Mouse (Mus musculus) heart, adult 2 months (tissue): ENCODE results near the gene Ikzf2. TPM values are rescaled to one million over a fixed set of nuclear protein-coding genes. Genes with fewer than 3 reads are reported as not detected.

Experiments used
- DNase-seq, 2 experiments: peaks; one replicate each; pipeline ENCODE4 v3.0.0; 2021
- H3K27ac ChIP-seq: fragments of 200-600 bp; 2 replicates; pipeline ENCODE4 v1.8.1; 2022
- H3K27me3 ChIP-seq: fragments of 200-500 bp; 2 replicates; pipeline ENCODE4 v1.6.1; 2012; ENCODE audit warnings: mild to moderate bottlenecking, low read length, inconsistent platforms, mixed read lengths; ENCODE audit not compliant: control insufficient read depth, insufficient read depth
- H3K36me3 ChIP-seq: fragments of 200-500 bp; 2 replicates; pipeline ENCODE4 v1.6.1; 2012; ENCODE audit warnings: low read length, inconsistent platforms; ENCODE audit not compliant: control insufficient read depth, insufficient read depth
- H3K4me1 ChIP-seq: fragments of 200-500 bp; 2 replicates; pipeline ENCODE4 v1.6.1; 2011; ENCODE audit warnings: low read length; ENCODE audit not compliant: control insufficient read depth, insufficient read depth
- H3K4me3 ChIP-seq: fragments of 200-600 bp; 2 replicates; pipeline ENCODE4 v1.8.1; 2022
- H3K79me2 ChIP-seq: fragments of 200-500 bp; replicated peaks from 2 replicates; pipeline ENCODE4 v1.6.1; 2012; ENCODE audit warnings: mild to moderate bottlenecking, inconsistent platforms, low read length, moderate library complexity, mixed read lengths; ENCODE audit not compliant: control insufficient read depth, insufficient read depth
- H3K9ac ChIP-seq: fragments of 200-500 bp; 2 replicates; pipeline ENCODE4 v1.6.1; 2012; ENCODE audit warnings: low read depth, mild to moderate bottlenecking, control low read depth, inconsistent platforms, low read length, mixed read lengths
- CTCF ChIP-seq: fragments of 200-600 bp; IDR thresholded peaks from 2 replicates; pipeline ENCODE4 v1.8.1; 2022; ENCODE audit warnings: antibody characterized with exemption, mild to moderate bottlenecking, moderate library complexity
- EP300 ChIP-seq: fragments of 200-500 bp; IDR thresholded peaks from 2 replicates; pipeline ENCODE4 v1.6.1; 2011; ENCODE audit warnings: low read depth, low read length, control low read depth; ENCODE audit not compliant: insufficient read depth
- POLR2A ChIP-seq: fragments of 200-500 bp; IDR thresholded peaks from 2 replicates; pipeline ENCODE4 v1.6.1; 2011; ENCODE audit warnings: mild to moderate bottlenecking, low read depth, low read length, control low read depth; ENCODE audit not compliant: insufficient read depth
- WGBS: fragments of 180-500 bp; shearing (Covaris S2); methylation state at CpG from one replicate; pipeline ENCODE4 v1.1.7; 2018; 5-methylcytosine and 5-hydroxymethylcytosine counted together
- intact Hi-C: fragments of 180-260 bp; cut with DNase I; formaldehyde crosslinking; loops from one replicate; pipeline ENCODE4 v1.15.1; 2025
- polyA plus RNA-seq: library from polyadenylated mRNA; depleted of rRNA; stranded (reverse); fragments of >200 nt; gene quantifications from 2 replicates; pipeline ENCODE4 v1.2.3, GENCODE M21; 2012
- total RNA-seq, 2 experiments: library from RNA; stranded (reverse); gene quantifications; 2 replicates each; pipeline ENCODE4 v1.2.3; 2021

Gene Ikzf2
- total and polyA plus RNA-seq, 3 experiments, result 1.8 to 7.9 (median 6.1) TPM

- no peaks in the 10 kb centered on the region for H3K27me3 ChIP-seq
- no peaks in the 10 kb centered on the region for H3K4me1 ChIP-seq
- H3K4me3 ChIP-seq, result no peak overlapping the region
- H3K9ac ChIP-seq, result no peak overlapping the region
- intact Hi-C loops, result no loop called here
- 90% methylated on average over 3 of the region's 3 CpGs for WGBS
- DNase-seq, result no peak
- H3K27ac ChIP-seq, result no peak overlapping the region
- no peak for TF ChIP-seq EP300
- no peak for TF ChIP-seq CTCF
- no peak for TF ChIP-seq POLR2A
- H3K36me3 ChIP-seq, result no peaks in the 10 kb centered on the region
- H3K79me2 ChIP-seq, result no peaks in the 10 kb centered on the region
Observed at GRCm38 (mm10) chr1:69657455-69657854, 29.6 kb downstream of the Ikzf2 start.

DNA sequence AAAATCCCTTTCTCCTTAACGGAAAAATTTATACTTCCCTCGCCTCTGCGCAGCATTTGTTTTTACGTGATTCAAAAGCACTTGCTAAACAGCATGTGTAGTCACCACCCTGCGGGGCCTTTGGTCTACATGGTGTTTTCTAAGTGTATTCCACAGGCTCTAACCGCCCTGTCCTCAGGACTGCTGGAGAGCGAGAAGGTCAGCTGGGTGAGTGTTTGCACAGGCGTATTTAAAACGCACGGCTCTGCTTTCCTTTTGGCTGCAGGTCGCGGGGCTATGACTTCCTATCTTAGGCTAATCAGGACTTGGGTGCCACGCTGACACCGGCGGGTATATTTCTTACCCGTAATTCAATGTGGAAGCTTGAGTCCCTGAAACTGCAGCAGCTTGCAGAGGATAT is 30.1 kb downstream of the Ikzf2 start:
- Histone ChIP-seq H3K36me3 (no peaks in the 10 kb centered on the region), H3K27me3 (no peaks in the 10 kb centered on the region), H3K4me3 (no peak overlapping the region), H3K79me2 (no peaks in the 10 kb centered on the region), H3K27ac (no peak overlapping the region), H3K4me1 (no peaks in the 10 kb centered on the region), H3K9ac (no peak overlapping the region)
- TF ChIP-seq EP300, result no peak
- no peak for TF ChIP-seq POLR2A
- no peak for TF ChIP-seq CTCF
- no peak for DNase-seq
- 46% methylated on average over 16 of the region's 16 CpGs for WGBS
- intact Hi-C loops, result no loop called here

GRCm38 (mm10) chr1:69656047-69656782 is 30.8 kb downstream of the Ikzf2 start:
- no peak for DNase-seq
- no peaks in the 10 kb centered on the region for H3K36me3 ChIP-seq
- H3K79me2 ChIP-seq, result no peaks in the 10 kb centered on the region
- H3K27ac ChIP-seq, result no peak overlapping the region
- no peaks in the 10 kb centered on the region for H3K4me1 ChIP-seq
- WGBS, result 57% methylated on average over 5 of the region's 5 CpGs
- intact Hi-C loops, result no loop called here
- no peak overlapping the region for H3K9ac ChIP-seq
- TF ChIP-seq CTCF (no peak), EP300 (no peak), POLR2A (no peak)
- H3K4me3 ChIP-seq, result no peak overlapping the region
- H3K27me3 ChIP-seq, result no peaks in the 10 kb centered on the region

DNA sequence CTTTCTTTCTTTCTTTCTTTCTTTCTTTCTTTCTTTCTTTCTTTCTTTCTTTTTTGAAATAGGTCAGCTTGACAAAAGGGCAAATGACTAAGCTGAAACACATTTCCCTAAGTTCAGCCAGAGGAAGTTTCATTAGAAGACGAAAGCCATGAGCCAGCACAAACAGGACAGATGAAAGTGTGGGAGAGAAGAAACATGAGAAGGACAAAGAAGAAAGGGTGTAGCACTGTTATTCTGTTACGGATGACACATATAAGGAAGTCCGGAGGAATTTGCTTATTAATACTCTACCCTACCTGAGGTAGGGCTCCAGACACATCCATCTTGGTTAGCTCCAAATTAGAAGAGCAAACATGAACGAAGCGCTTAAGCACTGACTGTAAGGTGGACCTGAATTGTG is 31.7 kb downstream of the Ikzf2 start:
- intact Hi-C loops, result no loop called here
- no peak overlapping the region for H3K9ac ChIP-seq
- WGBS, result 80% methylated on average over 5 of the region's 5 CpGs

DNA sequence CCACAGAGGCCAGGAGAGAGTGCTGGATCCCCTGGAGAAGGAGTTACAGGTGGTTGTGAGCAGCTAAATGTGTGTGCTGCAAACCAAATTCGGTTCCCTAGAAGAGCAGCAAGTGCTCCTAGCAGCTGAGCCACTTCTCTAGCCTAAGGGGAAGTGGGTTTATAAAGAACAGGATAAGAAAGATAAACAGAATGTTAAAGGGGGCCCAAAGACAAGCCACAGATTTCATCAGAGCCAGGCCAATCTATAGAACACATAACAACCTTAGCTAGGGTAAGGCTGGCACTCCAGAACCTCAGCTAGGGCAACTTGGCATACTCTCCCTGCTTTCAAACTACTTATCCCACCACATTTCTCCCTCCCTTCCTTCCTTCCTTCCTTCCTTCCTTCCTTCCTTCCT is 32.1 kb downstream of the Ikzf2 start:
- Histone ChIP-seq H3K36me3 (no peaks in the 10 kb centered on the region), H3K4me1 (no peaks in the 10 kb centered on the region), H3K79me2 (no peaks in the 10 kb centered on the region), H3K27ac (no peak overlapping the region), H3K9ac (no peak overlapping the region), H3K4me3 (no peak overlapping the region), H3K27me3 (no peaks in the 10 kb centered on the region)
- intact Hi-C loops, result no loop called here
- 69% methylated on average over 1 of the region's 1 CpGs for WGBS
- DNase-seq, result no peak
- no peak for TF ChIP-seq CTCF
- TF ChIP-seq POLR2A, result no peak
- no peak for TF ChIP-seq EP300

More for the DNA sequence above, 31.7 kb downstream of the Ikzf2 start:
- H3K36me3 ChIP-seq, result no peaks in the 10 kb centered on the region
- no peaks in the 10 kb centered on the region for H3K79me2 ChIP-seq
- no peaks in the 10 kb centered on the region for H3K4me1 ChIP-seq
- H3K27ac ChIP-seq, result no peak overlapping the region
- no peak for DNase-seq
- no peaks in the 10 kb centered on the region for H3K27me3 ChIP-seq
- H3K4me3 ChIP-seq, result no peak overlapping the region
- TF ChIP-seq POLR2A (no peak), CTCF (no peak), EP300 (no peak)

- no peaks in the 10 kb centered on the region for H3K27me3 ChIP-seq
- no peaks in the 10 kb centered on the region for H3K79me2 ChIP-seq
- no peaks in the 10 kb centered on the region for H3K36me3 ChIP-seq
- H3K4me1 ChIP-seq, result no peaks in the 10 kb centered on the region
- intact Hi-C loops, result no loop called here
- H3K27ac ChIP-seq, result no peak overlapping the region
- WGBS, result 77% methylated on average over 2 of the region's 2 CpGs
- TF ChIP-seq CTCF, result no peak
- no peak for DNase-seq
- no peak overlapping the region for H3K9ac ChIP-seq
- H3K4me3 ChIP-seq, result no peak overlapping the region
Observed at GRCm38 (mm10) chr1:69653419-69653818, 33.6 kb downstream of the Ikzf2 start.
